Mouse (Mus musculus) heart, adult 2 months (tissue): Measurements from ENCODE around the gene Nxf1. TPM values are rescaled to one million over a fixed set of nuclear protein-coding genes. Genes with fewer than 3 reads are reported as not detected.
"Not testable (repeated sequence)": the region's sequence is repeated elsewhere in the genome, so short reads cannot be mapped to it uniquely, and the experiment has no call there.

ENCODE experiments used
- DNase-seq, 2 experiments: peaks; one replicate each; pipeline ENCODE4 v3.0.0; 2021
- H3K27ac ChIP-seq: fragments of 200-600 bp; 2 replicates; pipeline ENCODE4 v1.8.1; 2022
- H3K27me3 ChIP-seq: fragments of 200-500 bp; 2 replicates; pipeline ENCODE4 v1.6.1; 2012; ENCODE audit warnings: mild to moderate bottlenecking, low read length, inconsistent platforms, mixed read lengths; ENCODE audit not compliant: control insufficient read depth, insufficient read depth
- H3K36me3 ChIP-seq: fragments of 200-500 bp; 2 replicates; pipeline ENCODE4 v1.6.1; 2012; ENCODE audit warnings: low read length, inconsistent platforms; ENCODE audit not compliant: control insufficient read depth, insufficient read depth
- H3K4me1 ChIP-seq: fragments of 200-500 bp; 2 replicates; pipeline ENCODE4 v1.6.1; 2011; ENCODE audit warnings: low read length; ENCODE audit not compliant: control insufficient read depth, insufficient read depth
- H3K4me3 ChIP-seq: fragments of 200-600 bp; 2 replicates; pipeline ENCODE4 v1.8.1; 2022
- H3K79me2 ChIP-seq: fragments of 200-500 bp; replicated peaks from 2 replicates; pipeline ENCODE4 v1.6.1; 2012; ENCODE audit warnings: mild to moderate bottlenecking, inconsistent platforms, low read length, moderate library complexity, mixed read lengths; ENCODE audit not compliant: control insufficient read depth, insufficient read depth
- H3K9ac ChIP-seq: fragments of 200-500 bp; 2 replicates; pipeline ENCODE4 v1.6.1; 2012; ENCODE audit warnings: low read depth, mild to moderate bottlenecking, control low read depth, inconsistent platforms, low read length, mixed read lengths
- CTCF ChIP-seq: fragments of 200-600 bp; IDR thresholded peaks from 2 replicates; pipeline ENCODE4 v1.8.1; 2022; ENCODE audit warnings: antibody characterized with exemption, mild to moderate bottlenecking, moderate library complexity
- EP300 ChIP-seq: fragments of 200-500 bp; IDR thresholded peaks from 2 replicates; pipeline ENCODE4 v1.6.1; 2011; ENCODE audit warnings: low read depth, low read length, control low read depth; ENCODE audit not compliant: insufficient read depth
- POLR2A ChIP-seq: fragments of 200-500 bp; IDR thresholded peaks from 2 replicates; pipeline ENCODE4 v1.6.1; 2011; ENCODE audit warnings: mild to moderate bottlenecking, low read depth, low read length, control low read depth; ENCODE audit not compliant: insufficient read depth
- WGBS: fragments of 180-500 bp; shearing (Covaris S2); methylation state at CpG from one replicate; pipeline ENCODE4 v1.1.7; 2018; 5-methylcytosine and 5-hydroxymethylcytosine counted together
- intact Hi-C: fragments of 180-260 bp; cut with DNase I; formaldehyde crosslinking; loops from one replicate; pipeline ENCODE4 v1.15.1; 2025
- polyA plus RNA-seq: library from polyadenylated mRNA; depleted of rRNA; stranded (reverse); fragments of >200 nt; gene quantifications from 2 replicates; pipeline ENCODE4 v1.2.3, GENCODE M21; 2012
- total RNA-seq, 2 experiments: library from RNA; stranded (reverse); gene quantifications; 2 replicates each; pipeline ENCODE4 v1.2.3; 2021

The Nxf1 gene
- total and polyA plus RNA-seq, 3 experiments: 35.5 to 66.5 (median 41.8) TPM

DNA sequence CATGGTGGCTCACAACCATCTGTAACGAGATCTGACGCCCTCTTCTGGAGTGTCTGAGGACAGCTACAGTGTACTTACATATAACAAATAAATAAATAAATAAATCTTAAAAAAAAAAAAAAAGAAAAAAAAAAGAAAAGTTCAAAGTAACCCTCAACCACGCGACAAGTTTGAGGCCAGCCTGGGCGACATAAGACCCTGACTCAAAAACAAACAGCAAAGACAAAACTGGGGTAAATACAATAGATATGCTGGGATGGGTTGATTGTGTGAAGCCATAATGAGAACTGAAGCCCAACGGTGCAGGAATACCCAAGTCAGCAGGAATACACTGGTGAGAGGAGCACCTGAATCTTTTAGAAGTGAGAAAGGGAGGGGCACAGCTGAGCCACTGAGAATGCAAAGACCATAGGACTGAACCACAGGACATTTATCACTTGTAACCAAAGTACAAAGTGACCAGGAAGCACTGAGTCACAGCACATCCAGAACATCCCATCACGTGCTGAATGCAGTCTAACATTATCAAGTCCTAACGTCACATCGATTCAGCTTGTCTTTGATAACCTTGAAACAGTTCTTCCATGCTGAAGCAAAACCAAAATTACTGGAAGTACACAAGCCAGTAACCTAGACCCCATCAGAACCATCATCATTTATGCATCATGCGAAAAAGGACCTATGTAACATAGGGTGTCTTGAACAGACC lies 40.0 kb upstream of the Nxf1 start:
- Histone ChIP-seq H3K27me3 (no peaks in the 10 kb centered on the region), H3K4me1 (peaks cover 5% of the 10 kb centered on the region), H3K36me3 (peaks cover 8% of the 10 kb centered on the region), H3K27ac (no peak overlapping the region), H3K9ac (no peak overlapping the region), H3K4me3 (no peak overlapping the region), H3K79me2 (no peaks in the 10 kb centered on the region; the same call in 1 of the 2 replicates)
- no peak for DNase-seq
- 77% methylated on average over 10 of the region's 10 CpGs for WGBS
- intact Hi-C loops: loop anchor here (10.0 kb wide), 1 partner anchor 388 kb away; no protein-coding TSS in a partner anchor
- TF ChIP-seq CTCF (no peak), POLR2A (no peak), EP300 (no peak)

DNA sequence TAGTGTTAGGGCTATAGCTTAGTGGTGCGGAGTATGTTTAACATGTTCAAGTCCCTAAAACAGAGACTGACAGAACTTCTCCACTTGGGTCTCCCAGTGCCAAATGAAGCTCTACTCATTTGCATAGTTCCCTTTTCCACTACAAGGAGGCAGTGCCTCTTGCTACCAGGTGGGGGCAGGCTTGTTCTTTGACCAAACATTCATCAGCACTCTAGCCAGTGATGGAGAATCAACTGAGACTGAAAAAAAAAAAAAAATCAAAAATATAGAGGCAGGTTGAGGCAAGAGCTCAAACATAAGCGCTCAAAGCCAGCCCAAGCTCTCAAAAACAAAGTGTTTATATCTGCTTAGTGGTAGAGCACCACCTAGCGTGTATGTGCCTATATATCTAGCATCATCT lies 38.5 kb upstream of the Nxf1 start:
- Histone ChIP-seq H3K79me2 (no peaks in the 10 kb centered on the region; the same call in 1 of the 2 replicates), H3K4me3 (no peak overlapping the region), H3K36me3 (peaks cover 3% of the 10 kb centered on the region; the same call in 1 of the 2 replicates), H3K9ac (no peak overlapping the region), H3K27ac (no peak overlapping the region), H3K27me3 (no peaks in the 10 kb centered on the region), H3K4me1 (peaks cover 4% of the 10 kb centered on the region)
- peak; percentile 43 to 70 for DNase-seq
- 74% methylated on average over 3 of the region's 3 CpGs for WGBS
- intact Hi-C loops: loop anchor here (10.0 kb wide), 1 partner anchor 386 kb away; no protein-coding TSS in a partner anchor
- 0 out of 2 replicates have a peak, but pooled peaks have one; percentile 25 for TF ChIP-seq EP300
- TF ChIP-seq CTCF: peak; percentile 91
- TF ChIP-seq POLR2A: no peak

DNA sequence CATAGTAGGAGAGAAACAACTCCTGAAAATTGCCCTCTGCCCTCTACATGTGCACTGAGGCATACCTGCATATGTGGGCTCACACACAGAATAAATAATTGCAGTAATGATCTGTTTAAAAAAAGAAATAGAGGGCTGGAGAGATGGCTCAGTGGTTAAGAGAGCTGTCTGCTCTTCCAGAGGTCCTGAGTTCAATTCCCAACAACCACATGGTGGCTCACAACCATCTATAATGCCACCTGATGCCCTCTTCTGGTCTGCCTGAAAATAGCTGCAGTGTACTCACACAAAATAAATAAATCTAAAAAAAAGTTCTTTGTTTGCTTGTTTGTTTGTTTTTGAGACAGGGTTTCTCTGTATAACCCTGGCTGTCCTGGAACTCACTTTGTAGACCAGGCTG lies 37.8 kb upstream of the Nxf1 start:
- H3K27ac ChIP-seq, H3K9ac ChIP-seq, H3K79me2 ChIP-seq, H3K4me3 ChIP-seq, H3K4me1 ChIP-seq, H3K27me3 ChIP-seq, H3K36me3 ChIP-seq, DNase-seq: not testable (repeated sequence)
- peak; percentile 23; the same call in 1 of the 2 replicates for TF ChIP-seq CTCF
- intact Hi-C loops: loop anchor here (10.0 kb wide), 1 partner anchor 386 kb away; no protein-coding TSS in a partner anchor

DNA sequence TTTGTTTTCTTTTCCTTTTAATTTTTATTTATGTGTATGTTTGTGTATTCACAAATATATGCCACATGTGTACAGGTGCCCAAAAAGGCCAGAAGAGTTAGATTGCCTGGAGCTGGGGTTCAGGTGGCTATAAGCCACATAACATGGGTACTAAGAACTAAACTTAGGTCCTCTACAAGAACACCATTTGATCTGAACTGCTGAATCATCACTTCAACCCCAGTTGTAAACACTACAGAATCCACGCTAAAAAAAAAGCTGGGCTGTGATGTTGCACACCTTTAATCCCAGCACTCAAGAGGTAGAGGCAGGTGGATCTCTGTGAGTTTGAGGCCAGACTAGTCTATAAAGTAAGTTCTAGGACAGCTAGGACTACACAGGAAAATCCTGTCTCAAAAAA lies 35.5 kb upstream of the Nxf1 start:
- Histone ChIP-seq H3K9ac (no peak overlapping the region), H3K4me1 (peaks cover 2% of the 10 kb centered on the region), H3K4me3 (no peak overlapping the region), H3K36me3 (peaks cover 28% of the 10 kb centered on the region), H3K79me2 (no peaks in the 10 kb centered on the region; the same call in 1 of the 2 replicates), H3K27ac (no peak overlapping the region), H3K27me3 (no peaks in the 10 kb centered on the region)
- intact Hi-C loops: loop anchor here (5.0 kb wide), 2 partner anchors 81 to 96 kb away; partner anchors contain the start of genes Ttc9c and Zbtb3
- TF ChIP-seq POLR2A: no peak
- no peak for TF ChIP-seq CTCF
- no peak for TF ChIP-seq EP300
- DNase-seq: no peak
- 63% methylated on average over 1 of the region's 1 CpGs for WGBS

DNA sequence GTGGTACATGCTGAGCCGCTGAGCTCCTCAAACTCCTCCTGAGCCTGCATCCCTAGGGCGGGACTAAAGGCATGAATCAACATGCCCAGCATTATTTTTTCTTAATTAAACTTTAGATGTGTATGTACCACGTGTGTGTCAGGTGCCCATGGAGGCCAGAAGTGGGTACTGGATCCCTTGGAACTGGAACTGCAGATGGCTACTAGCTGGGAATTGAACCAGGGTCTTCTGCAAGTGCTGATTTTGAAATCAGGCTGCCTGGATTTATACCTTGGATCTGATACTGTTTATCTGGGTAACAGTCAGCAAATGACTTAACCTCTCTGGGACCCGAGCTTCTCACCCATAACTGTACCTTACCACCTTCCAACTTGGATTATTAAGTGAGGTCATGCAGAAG lies 34.9 kb upstream of the Nxf1 start:
- H3K27me3 ChIP-seq: no peaks in the 10 kb centered on the region
- no peak for DNase-seq
- no peaks in the 10 kb centered on the region; the same call in 1 of the 2 replicates for H3K79me2 ChIP-seq
- H3K4me1 ChIP-seq: peaks cover 2% of the 10 kb centered on the region
- H3K36me3 ChIP-seq: peaks cover 31% of the 10 kb centered on the region
- intact Hi-C loops: loop anchor here (5.0 kb wide), 2 partner anchors 80 to 95 kb away; partner anchors contain the start of genes Ttc9c and Zbtb3
- H3K9ac ChIP-seq: no peak overlapping the region
- no peak overlapping the region; the same call in 1 of the 2 replicates for H3K27ac ChIP-seq
- 61% methylated on average over 4 of the region's 4 CpGs for WGBS
- TF ChIP-seq EP300 (no peak), POLR2A (no peak), CTCF (no peak)
- H3K4me3 ChIP-seq: no peak overlapping the region

DNA sequence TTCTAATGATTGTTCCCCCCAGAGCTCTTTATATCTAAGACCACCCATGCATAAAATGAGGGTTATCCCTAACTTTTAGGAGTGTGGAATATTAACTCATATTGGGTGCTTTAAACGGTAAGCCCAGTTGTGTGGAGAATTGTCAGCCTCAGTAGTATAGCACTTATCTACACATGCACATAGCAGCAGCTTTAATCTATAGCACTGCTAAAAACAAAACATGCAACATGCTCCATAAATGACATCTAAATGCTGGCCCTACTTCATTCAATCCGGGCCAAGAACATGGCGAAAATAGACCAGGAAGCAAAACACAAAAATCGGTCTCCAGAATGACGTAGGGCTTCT lies 34.3 kb upstream of the Nxf1 start:
- Histone ChIP-seq H3K4me1 (peaks cover 2% of the 10 kb centered on the region), H3K36me3 (peaks cover 31% of the 10 kb centered on the region), H3K27ac (peak overlapping the region; percentile 95), H3K79me2 (no peaks in the 10 kb centered on the region; the same call in 1 of the 2 replicates), H3K27me3 (no peaks in the 10 kb centered on the region), H3K4me3 (peak overlapping the region; percentile 80), H3K9ac (peak overlapping the region; percentile 91)
- TF ChIP-seq EP300: no peak
- TF ChIP-seq CTCF: no peak
- TF ChIP-seq POLR2A: no peak
- WGBS: under 1% methylated on average over 5 of the region's 5 CpGs
- intact Hi-C loops: loop anchor here (5.0 kb wide), 2 partner anchors 80 to 95 kb away; partner anchors contain the start of genes Ttc9c and Zbtb3
- no peak for DNase-seq
